Mouse (Mus musculus): ENCODE measurements around the gene Tmem217.
"Not testable (repeated sequence)": the region's sequence is repeated elsewhere in the genome, so short reads cannot be mapped to it uniquely, and the experiment has no call there.

Tmem217 gene

GRCm38 (mm10) chr17:29502005-29502668, 50.0 kb downstream of the Tmem217 start:
- no peak for DNase-seq

DNA sequence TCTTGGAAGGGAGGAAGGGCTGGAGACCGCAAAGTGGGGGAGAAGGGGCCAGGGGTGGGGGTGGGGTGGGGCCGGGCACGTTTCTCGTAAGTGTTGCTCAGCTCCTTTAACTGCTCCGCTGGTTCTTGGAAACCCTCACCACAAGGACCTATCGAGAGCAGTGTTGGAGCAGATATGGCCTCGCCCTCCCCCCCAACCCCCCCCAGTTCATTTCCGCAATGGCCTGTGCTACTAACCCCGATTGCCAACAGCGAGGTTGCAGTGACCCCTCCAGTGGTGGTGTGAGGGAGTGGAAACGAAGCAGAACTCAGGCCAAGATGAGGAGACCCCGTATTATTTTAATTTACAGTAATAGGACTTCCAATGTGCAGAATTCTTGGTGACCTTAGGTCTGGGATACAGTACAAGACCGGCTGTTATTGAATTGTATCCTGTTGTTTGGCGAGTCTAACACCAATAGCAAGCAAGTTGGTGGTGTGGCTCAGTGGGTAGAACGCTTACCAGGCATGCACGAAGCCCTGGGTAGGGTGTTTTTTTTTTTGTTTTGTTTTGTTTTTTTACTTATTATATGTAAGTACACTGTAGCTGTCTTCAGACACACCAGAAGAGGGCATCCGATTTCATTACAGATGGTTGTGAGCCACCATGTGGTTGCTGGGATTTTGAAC, 51.2 kb downstream of the Tmem217 start:
- DNase-seq, result no peak

DNA sequence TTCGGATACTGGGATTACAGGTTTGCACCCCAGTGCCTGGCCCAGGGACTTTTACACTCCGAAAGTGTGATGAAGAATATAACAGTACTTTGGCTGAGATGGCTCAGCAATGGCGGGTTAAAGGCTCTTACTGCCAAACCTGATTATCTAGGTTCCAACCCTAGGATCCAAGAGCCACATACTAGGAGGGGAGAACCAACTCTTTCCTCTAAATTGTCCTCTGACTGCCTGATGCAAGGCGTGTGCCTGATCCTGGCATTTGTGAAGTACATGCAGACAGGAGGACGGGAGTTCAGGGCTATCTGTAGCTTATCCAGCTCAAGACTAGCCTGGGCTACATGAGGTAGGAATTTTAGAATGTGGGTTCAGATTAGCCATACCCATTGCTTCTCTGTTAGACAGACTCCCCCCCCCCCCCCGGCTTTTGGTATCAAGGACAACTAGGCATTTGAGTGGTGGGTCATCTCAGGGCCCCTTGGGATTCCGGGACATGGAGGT, 51.9 kb downstream of the Tmem217 start:
- no peak for DNase-seq

GRCm38 (mm10) chr17:29499511-29499910, 52.7 kb downstream of the Tmem217 start:
- no peak for DNase-seq

DNA sequence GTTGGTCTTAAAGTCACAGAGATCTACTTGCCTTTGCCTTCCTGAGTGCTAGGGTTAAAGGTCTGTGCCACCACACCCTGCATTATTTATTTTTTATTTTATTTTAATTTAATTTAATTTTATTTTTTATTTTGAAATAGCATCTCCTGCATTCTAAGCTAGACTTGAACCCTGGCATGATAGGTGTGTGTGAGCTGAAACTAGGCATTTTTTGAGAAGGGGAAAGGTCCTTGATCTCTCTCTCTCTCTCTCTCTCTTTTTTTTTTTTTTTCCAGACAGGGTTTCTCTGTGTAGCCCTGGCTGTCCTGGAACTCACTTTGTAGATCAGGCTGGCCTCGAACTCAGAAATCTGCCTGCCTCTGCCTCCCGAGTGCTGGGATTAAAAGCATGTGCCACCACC, 53.2 kb downstream of the Tmem217 start:
- DNase-seq, result not testable (repeated sequence)

DNA sequence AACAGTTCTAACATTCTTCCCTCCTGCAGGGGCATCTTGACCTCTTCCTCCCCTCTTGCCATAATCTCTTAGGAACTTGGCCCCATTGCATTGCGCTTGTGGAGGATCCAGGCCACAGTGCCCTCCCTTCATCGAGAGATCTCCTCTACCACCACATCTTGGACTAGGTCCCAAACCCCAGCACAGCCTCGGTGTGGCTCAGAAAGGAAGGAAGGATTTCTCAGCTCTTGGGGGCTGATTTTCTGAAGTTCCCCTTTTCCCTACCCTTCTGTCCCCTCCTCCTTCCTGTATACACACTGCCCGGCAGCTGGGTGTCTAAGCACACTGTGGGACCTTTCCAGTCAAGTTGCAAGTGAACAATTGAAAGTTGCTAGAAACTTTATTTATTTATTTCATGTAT, 54.2 kb downstream of the Tmem217 start:
- no peak for DNase-seq

- DNase-seq, result not testable (repeated sequence)
Observed at GRCm38 (mm10) chr17:29497481-29497880, 54.7 kb downstream of the Tmem217 start.

DNA sequence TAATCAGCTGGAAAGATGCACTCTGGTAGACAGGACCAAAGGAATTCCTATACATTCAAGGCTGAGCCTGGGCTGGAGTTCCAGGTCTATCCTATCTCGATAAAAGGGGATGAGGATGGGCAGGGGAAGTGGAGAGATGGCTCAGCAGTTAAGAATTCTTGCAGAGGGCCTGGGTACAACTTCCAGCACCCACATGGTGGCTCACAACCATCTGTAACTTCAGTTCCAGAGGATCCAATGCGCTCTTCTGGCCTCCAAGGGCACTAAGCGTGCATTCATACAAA, 55.2 kb downstream of the Tmem217 start:
- no peak for DNase-seq

DNA sequence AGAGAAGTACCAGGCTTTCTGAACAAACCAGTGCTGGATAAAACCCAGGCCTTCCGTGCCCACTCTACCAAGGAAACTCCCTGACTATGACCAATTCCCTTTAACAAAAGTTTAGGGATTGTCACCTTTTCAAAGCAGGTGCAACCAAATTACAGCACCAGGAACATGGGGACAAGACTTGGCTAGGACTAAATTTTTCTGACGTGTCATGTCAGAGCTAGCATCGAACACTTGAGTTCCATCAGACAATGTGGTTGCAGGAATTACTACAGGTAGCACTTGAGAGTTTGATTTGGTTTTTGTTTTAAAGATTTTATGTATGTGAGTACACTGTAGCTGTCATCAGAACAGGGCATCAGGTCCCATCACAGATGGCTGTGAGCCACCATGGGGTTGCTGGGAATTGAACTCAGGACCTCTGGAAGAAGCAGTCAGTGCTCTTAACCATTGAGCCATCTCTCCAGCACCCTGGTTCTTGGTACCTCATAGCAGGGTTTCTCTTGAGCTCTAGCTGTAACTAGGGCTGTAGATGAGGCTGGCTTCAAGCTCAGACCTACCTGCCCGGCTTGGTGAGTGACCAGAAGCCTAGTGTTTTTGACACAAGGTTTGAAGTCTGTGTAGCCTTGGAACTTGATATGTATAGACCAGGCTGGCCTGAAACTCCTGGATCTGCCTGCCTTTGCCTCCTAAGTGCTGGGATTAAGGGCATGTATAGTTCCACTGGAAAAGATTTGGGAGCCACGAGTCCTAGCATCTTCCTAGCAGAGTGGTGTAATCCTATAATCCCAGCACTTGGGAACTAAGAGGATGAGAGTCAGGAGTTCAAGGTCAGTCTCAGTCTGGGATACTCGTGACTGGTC, 55.7 kb downstream of the Tmem217 start:
- no peak for DNase-seq

- peak in 1 of 2 experiments; percentile 49 for DNase-seq
Observed at GRCm38 (mm10) chr17:29494732-29495076, 57.5 kb downstream of the Tmem217 start.

GRCm38 (mm10) chr17:29494062-29494731, 58.0 kb downstream of the Tmem217 start:
- DNase-seq, result peak; percentile 29 to 31

- DNase-seq, result peak; percentile 22 to 31
Observed at GRCm38 (mm10) chr17:29493461-29493980, 58.7 kb downstream of the Tmem217 start.

- peak; percentile 76 to 77 for DNase-seq
Observed at GRCm38 (mm10) chr17:29492269-29493191, 59.7 kb downstream of the Tmem217 start.

GRCm38 (mm10) chr17:29491591-29492268, 60.5 kb downstream of the Tmem217 start:
- DNase-seq, result peak; percentile 57 to 65

DNA sequence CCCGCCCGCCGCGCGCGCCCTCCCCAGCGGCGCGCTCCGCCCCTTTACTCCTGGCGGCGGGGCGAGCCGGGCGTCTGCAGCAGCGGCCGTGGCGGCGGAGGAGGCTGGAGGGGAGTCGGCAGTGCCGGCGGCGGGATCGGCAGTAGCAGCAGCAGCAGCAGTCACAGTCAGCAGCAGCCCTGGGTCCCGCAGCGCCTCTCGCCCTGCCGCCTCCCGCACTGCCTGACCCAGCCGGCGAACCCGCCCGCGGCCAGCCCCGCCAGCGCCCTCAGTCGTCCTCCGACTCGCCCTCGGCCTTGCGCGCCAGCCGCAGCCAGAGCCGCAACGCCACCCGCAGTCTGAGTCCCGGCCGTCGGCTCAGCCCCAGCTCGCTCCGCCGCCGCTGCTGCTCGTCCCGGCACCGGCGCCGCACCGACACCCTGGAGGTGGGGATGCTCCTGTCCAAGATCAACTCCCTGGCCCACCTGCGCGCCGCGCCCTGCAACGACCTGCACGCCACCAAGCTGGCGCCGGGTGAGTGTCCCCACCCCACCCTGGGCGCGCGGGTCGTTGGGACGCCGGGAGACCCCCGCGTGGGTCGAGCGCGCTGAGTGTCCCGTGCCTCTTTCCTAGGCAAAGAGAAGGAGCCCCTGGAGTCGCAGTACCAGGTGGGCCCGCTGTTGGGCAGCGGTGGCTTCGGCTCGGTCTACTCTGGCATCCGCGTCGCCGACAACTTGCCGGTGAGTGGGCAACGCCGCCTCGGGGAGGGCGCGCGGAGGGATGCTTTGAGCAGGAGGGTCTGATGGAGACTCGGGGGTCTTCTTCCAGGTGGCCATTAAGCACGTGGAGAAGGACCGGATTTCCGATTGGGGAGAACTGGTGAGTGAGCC, 61.2 kb downstream of the Tmem217 start, which contains the start of gene Pim1:
Gene Pim1 (plus strand): TSS at position 41 of the 869 bp plus-strand sequence.
- peak in 1 of 2 experiments; percentile 71 for DNase-seq

DNA sequence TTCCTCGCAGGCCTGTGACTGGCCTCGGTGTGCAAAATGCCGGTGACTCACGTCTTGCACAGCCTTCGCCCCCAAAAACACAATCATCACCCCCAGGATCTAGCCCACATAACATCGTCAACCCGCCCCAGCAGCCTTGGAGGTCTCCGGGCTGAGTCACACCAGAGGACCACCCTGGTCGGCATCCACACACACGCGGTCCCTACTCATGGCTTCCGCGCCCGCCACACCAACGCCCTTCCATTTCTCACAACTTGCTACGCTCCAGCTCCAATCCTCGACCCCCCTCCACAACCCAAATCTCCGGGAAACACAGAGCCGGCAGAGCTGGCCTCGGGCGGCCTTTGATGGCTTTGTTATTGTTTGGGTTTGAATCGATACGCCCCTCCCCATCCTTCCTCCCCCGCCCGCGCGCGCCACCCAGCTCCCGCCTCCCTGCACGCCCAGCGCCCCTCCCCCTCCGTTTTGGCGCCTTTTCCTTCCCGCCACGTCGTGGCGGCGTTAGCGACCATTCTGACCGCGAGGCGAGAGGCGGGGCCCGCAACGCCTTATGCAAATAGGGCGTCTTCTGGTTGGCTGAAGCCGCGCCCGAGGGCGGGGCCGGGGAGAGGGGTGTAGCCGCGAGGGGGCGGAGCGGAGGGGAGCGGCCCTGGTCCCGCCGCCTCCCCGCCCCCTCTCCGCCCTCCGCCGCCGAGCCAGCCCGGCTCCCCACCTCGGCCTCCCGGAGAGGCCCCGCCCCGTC, 62.0 kb downstream of the Tmem217 start:
- DNase-seq, result peak; percentile 99

DNA sequence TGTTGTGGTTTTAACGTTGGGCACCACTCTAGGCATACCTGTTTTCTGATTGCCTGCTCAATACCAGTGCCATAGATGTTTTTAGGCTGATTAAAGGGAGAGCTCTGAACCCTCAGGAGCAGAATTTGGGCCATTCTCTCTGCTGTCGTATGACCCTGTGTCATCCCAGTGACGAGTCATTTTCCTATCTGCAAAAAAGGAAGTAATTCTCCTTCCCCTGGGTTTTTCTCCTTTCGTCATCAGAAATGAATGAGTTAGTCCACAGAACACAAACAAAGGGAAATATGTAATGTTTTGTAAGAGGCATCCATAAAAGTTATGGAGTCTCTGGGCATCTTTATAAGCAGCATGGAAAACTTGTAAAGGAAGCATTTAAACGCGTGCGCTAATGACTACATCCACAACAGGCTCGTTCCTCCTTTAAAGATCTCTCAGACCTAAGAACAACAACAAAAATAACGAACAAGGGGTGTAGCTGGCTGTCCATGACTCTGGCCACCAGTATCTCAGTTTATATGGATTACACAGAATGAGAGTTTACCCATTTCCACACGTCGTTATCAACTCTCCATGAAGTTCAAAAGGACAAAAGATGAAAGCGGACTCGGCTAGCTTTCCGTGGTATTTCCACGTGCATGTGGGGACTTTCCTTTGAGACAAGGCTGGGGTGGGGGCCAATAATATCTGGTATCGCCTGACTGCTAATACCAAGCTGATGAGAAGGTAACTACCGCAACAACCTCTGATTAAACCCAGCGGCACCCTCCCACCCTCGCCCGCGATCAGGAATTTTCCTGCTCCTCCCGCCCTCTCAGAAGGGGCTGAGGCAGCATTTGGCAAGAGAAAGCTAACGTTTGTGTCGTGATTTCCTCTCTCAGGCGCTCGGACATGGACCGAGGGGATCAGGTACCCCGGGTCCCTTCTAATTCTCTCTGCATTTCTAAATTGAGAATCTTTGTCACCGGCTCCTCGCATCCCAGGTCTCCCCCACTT, 62.9 kb downstream of the Tmem217 start:
- no peak for DNase-seq

All from thymus, postnatal 36 days (tissue).